Mouse (Mus musculus): ENCODE results near the gene Nkiras2. TPM values are rescaled to one million over a fixed set of nuclear protein-coding genes. Genes with fewer than 3 reads are reported as not detected.
"Not testable (repeated sequence)": the region's sequence is repeated elsewhere in the genome, so short reads cannot be mapped to it uniquely, and the experiment has no call there.

The Nkiras2 gene
- polyA plus RNA-seq, 1 experiment = not detected

GRCm38 (mm10) chr11:100577852-100578599 is 41.0 kb upstream of the Nkiras2 start:
- Histone ChIP-seq H3K4me1 (ENCODE audit: control insufficient read depth, insufficient read depth, low read length) (peaks cover 23% of the 10 kb centered on the region), H3K4me3 (ENCODE audit: insufficient read depth, low read depth, low read length) (no peak overlapping the region), H3K27ac (ENCODE audit: insufficient read depth, low read depth, low read length) (no peak overlapping the region)
- WGBS = 50% methylated on average over 8 of the region's 8 CpGs
- TF ChIP-seq POLR2A (IDR thresholded peaks at IDR 0.05; ENCODE audit: insufficient read depth, low read depth, low read length) (no peak), CTCF (IDR thresholded peaks at IDR 0.05; ENCODE audit: insufficient read depth, low read depth, low read length) (no peak)

- 89% methylated on average over 9 of the region's 9 CpGs for WGBS
- TF ChIP-seq POLR2A (IDR thresholded peaks at IDR 0.05; ENCODE audit: insufficient read depth, low read depth, low read length) (no peak), CTCF (IDR thresholded peaks at IDR 0.05; ENCODE audit: insufficient read depth, low read depth, low read length) (no peak)
- Histone ChIP-seq H3K27ac (ENCODE audit: insufficient read depth, low read depth, low read length) (no peak overlapping the region), H3K4me3 (ENCODE audit: insufficient read depth, low read depth, low read length) (no peak overlapping the region), H3K4me1 (ENCODE audit: control insufficient read depth, insufficient read depth, low read length) (peaks cover 23% of the 10 kb centered on the region)
Observed at GRCm38 (mm10) chr11:100579116-100579799, 39.8 kb upstream of the Nkiras2 start.

GRCm38 (mm10) chr11:100580275-100580674 is 38.8 kb upstream of the Nkiras2 start:
- no peak for TF ChIP-seq POLR2A (IDR thresholded peaks at IDR 0.05; ENCODE audit: insufficient read depth, low read depth, low read length)
- no peak for TF ChIP-seq CTCF (IDR thresholded peaks at IDR 0.05; ENCODE audit: insufficient read depth, low read depth, low read length)
- H3K27ac ChIP-seq (ENCODE audit: insufficient read depth, low read depth, low read length) = no peak overlapping the region
- H3K4me3 ChIP-seq (ENCODE audit: insufficient read depth, low read depth, low read length) = no peak overlapping the region
- 91% methylated on average over 13 of the region's 13 CpGs for WGBS
- H3K4me1 ChIP-seq (ENCODE audit: control insufficient read depth, insufficient read depth, low read length) = peaks cover 23% of the 10 kb centered on the region

- no peak for TF ChIP-seq CTCF (IDR thresholded peaks at IDR 0.05; ENCODE audit: insufficient read depth, low read depth, low read length)
- TF ChIP-seq POLR2A (IDR thresholded peaks at IDR 0.05; ENCODE audit: insufficient read depth, low read depth, low read length) = no peak
- 27% methylated on average over 4 of the region's 4 CpGs for WGBS
- Histone ChIP-seq H3K27ac (ENCODE audit: insufficient read depth, low read depth, low read length) (no peak overlapping the region), H3K4me3 (ENCODE audit: insufficient read depth, low read depth, low read length) (no peak overlapping the region), H3K4me1 (ENCODE audit: control insufficient read depth, insufficient read depth, low read length) (peaks cover 10% of the 10 kb centered on the region; the same call in 1 of the 2 replicates)
Observed at GRCm38 (mm10) chr11:100581756-100582155, 37.3 kb upstream of the Nkiras2 start.

GRCm38 (mm10) chr11:100582413-100582812 is 36.6 kb upstream of the Nkiras2 start:
- not testable (repeated sequence) for H3K27ac ChIP-seq (ENCODE audit: insufficient read depth, low read depth, low read length); H3K4me1 ChIP-seq (ENCODE audit: control insufficient read depth, insufficient read depth, low read length); H3K4me3 ChIP-seq (ENCODE audit: insufficient read depth, low read depth, low read length)
- 87% methylated on average over 1 of the region's 1 CpGs for WGBS

- Histone ChIP-seq H3K27ac (ENCODE audit: insufficient read depth, low read depth, low read length) (no peak overlapping the region), H3K4me1 (ENCODE audit: control insufficient read depth, insufficient read depth, low read length) (0 out of 2 replicates have a peak, but pooled peaks cover 8% of the 10 kb centered on the region), H3K4me3 (ENCODE audit: insufficient read depth, low read depth, low read length) (no peak overlapping the region)
- TF ChIP-seq CTCF (IDR thresholded peaks at IDR 0.05; ENCODE audit: insufficient read depth, low read depth, low read length) (no peak), POLR2A (IDR thresholded peaks at IDR 0.05; ENCODE audit: insufficient read depth, low read depth, low read length) (no peak)
- WGBS = 53% methylated on average over 2 of the region's 2 CpGs
Observed at GRCm38 (mm10) chr11:100582836-100583235, 36.2 kb upstream of the Nkiras2 start.

GRCm38 (mm10) chr11:100584561-100584961 is 34.5 kb upstream of the Nkiras2 start:
- Histone ChIP-seq H3K27ac (ENCODE audit: insufficient read depth, low read depth, low read length) (no peak overlapping the region), H3K4me1 (ENCODE audit: control insufficient read depth, insufficient read depth, low read length) (0 out of 2 replicates have a peak, but pooled peaks cover 5% of the 10 kb centered on the region), H3K4me3 (ENCODE audit: insufficient read depth, low read depth, low read length) (no peak overlapping the region)
- TF ChIP-seq POLR2A (IDR thresholded peaks at IDR 0.05; ENCODE audit: insufficient read depth, low read depth, low read length) (no peak), CTCF (IDR thresholded peaks at IDR 0.05; ENCODE audit: insufficient read depth, low read depth, low read length) (no peak)
- 81% methylated on average over 7 of the region's 7 CpGs for WGBS

- Histone ChIP-seq H3K27ac (ENCODE audit: insufficient read depth, low read depth, low read length) (no peak overlapping the region), H3K4me1 (ENCODE audit: control insufficient read depth, insufficient read depth, low read length) (0 out of 2 replicates have a peak, but pooled peaks cover 5% of the 10 kb centered on the region), H3K4me3 (ENCODE audit: insufficient read depth, low read depth, low read length) (no peak overlapping the region)
- 92% methylated on average over 3 of the region's 3 CpGs for WGBS
- TF ChIP-seq CTCF (IDR thresholded peaks at IDR 0.05; ENCODE audit: insufficient read depth, low read depth, low read length) = no peak
Observed at GRCm38 (mm10) chr11:100585148-100585547, 33.9 kb upstream of the Nkiras2 start.

GRCm38 (mm10) chr11:100588462-100588861 is 30.6 kb upstream of the Nkiras2 start:
- H3K27ac ChIP-seq (ENCODE audit: insufficient read depth, low read depth, low read length) = no peak overlapping the region
- H3K4me1 ChIP-seq (ENCODE audit: control insufficient read depth, insufficient read depth, low read length) = no peaks in the 10 kb centered on the region
- no peak overlapping the region for H3K4me3 ChIP-seq (ENCODE audit: insufficient read depth, low read depth, low read length)
- WGBS = 77% methylated on average over 2 of the region's 2 CpGs
- TF ChIP-seq POLR2A (IDR thresholded peaks at IDR 0.05; ENCODE audit: insufficient read depth, low read depth, low read length) (no peak), CTCF (IDR thresholded peaks at IDR 0.05; ENCODE audit: insufficient read depth, low read depth, low read length) (no peak)

Measured in olfactory bulb, adult 2 months (tissue).